Mouse (Mus musculus) frontal cortex, postnatal 10 days (tissue): ENCODE measurements around the gene Idh1.

Experiments
- DNase-seq, 2 experiments: peaks; one replicate each; pipeline ENCODE4 v3.0.0; 2022; ENCODE audit warnings: low spot score in 2 of 2, mixed read lengths in 1 of 2

Idh1 gene

GRCm38 (mm10) chr1:65113536-65114172 lies 72.6 kb downstream of the Idh1 start:
- no peak for DNase-seq

DNA sequence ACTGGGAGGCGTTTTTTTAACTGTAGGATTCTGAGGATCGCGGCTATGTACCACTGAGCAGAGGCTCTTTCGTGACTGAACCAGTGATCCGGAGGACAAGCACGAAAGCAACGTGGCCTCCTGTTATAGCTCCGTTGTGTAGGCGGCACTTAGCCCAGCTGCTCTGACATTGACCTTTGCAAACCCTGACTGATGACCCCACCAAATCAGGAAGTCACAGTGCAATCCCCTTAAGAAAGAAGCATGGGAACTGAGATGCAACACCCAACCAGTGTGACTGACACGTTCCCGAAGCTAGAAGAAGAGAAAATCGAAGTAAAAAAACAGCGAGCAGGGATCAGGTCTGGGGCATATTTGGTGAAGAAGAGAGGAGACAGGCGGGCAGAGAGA lies 73.5 kb downstream of the Idh1 start:
- DNase-seq, result no peak

- peak; percentile 32 to 55 for DNase-seq
These were observed 74.1 kb downstream of the Idh1 start for GRCm38 (mm10) chr1:65112031-65112806.

- no peak for DNase-seq
These were observed 76.4 kb downstream of the Idh1 start for GRCm38 (mm10) chr1:65109756-65110435.

- no peak for DNase-seq
These were observed 77.1 kb downstream of the Idh1 start for GRCm38 (mm10) chr1:65109196-65109595.
